Comparison of ENCODE assay signal across 7 mouse cellular contexts in genomic region chr3:95818571-95819288, GRCm38 (mm10). TPM values are rescaled to one million over a fixed set of nuclear protein-coding genes. Genes with fewer than 3 reads are reported as not detected.
DNase-seq lines count a peak whose midpoint lies in the region; ATAC-seq lines count a peak whose summit lies in the region.

Gene Rprd2 (minus strand): TSS chr3:95818863.

- peak within 1 kb of the TSS; percentile 99 for H3K27ac ChIP-seq in limb, embryonic 10.5 days
- peak within 1 kb of the TSS; percentile 100 for H3K27ac ChIP-seq in midbrain, embryonic 13.5 days

- no peaks in the 10 kb centered on the region for H3K27me3 ChIP-seq in limb, embryonic 10.5 days (ENCODE audit: low read depth, poor library complexity, severe bottlenecking)
- H3K27me3 ChIP-seq in midbrain, embryonic 13.5 days, result no peaks in the 10 kb centered on the region

- H3K4me2 ChIP-seq in midbrain, embryonic 13.5 days (replicated peaks), result peak within 1 kb of the TSS; percentile 60

- peak within 1 kb of the TSS; percentile 92 for H3K4me3 ChIP-seq in limb, embryonic 10.5 days
- H3K4me3 ChIP-seq in midbrain, embryonic 13.5 days (replicated peaks), result peak within 1 kb of the TSS; percentile 82

- peaks cover 16% of the 10 kb centered on the region for H3K36me3 ChIP-seq in limb, embryonic 10.5 days
- H3K36me3 ChIP-seq in midbrain, embryonic 13.5 days, result no peaks in the 10 kb centered on the region

- ATAC-seq in midbrain, embryonic 13.5 days, result peak; percentile 68

- DNase-seq in adrenal gland, adult 8-10 months, result peak; percentile 63
- peak; percentile 84 for DNase-seq in embryo, embryonic 9.5 days (ENCODE audit: extremely low spot score)
- no peak for DNase-seq in gonadal fat pad, adult 2 months (ENCODE audit: low read depth)
- peak; percentile 64 for DNase-seq in kidney, adult 11 months
- DNase-seq in limb, embryonic 10.5 days (ENCODE audit: low spot score), result peak; percentile 88
- peak; percentile 70 for DNase-seq in spleen, adult 12 weeks (ENCODE audit: low spot score)

- peak within 1 kb of the TSS; percentile 96 for H3K9ac ChIP-seq in midbrain, embryonic 13.5 days (replicated peaks)

- WGBS in limb, embryonic 10.5 days, result under 1% methylated on average over 53 of the region's 60 CpGs
- WGBS in midbrain, embryonic 13.5 days, result under 1% methylated on average over 60 of the region's 60 CpGs

- H3K4me1 ChIP-seq in limb, embryonic 10.5 days, result peaks cover 12% of the 10 kb centered on the region
- H3K4me1 ChIP-seq in midbrain, embryonic 13.5 days (replicated peaks), result peaks cover 33% of the 10 kb centered on the region

- H3K9me3 ChIP-seq in limb, embryonic 10.5 days (replicated peaks), result no peaks in the 10 kb centered on the region
- H3K9me3 ChIP-seq in midbrain, embryonic 13.5 days, result no peaks in the 10 kb centered on the region

RNA-seq across cellular contexts. Expression of gene Rprd2, which starts in this region (rescaled TPM):
- total RNA-seq in adrenal gland, adult 8-10 months (2022), result 10 to 100 TPM; 57.2 to 70.5 (median 57.7) TPM
- polyA plus RNA-seq in gonadal fat pad, adult 2 months (2012; rRNA removed), result 11.1 and 16.2 TPM in 2 replicates
- 21.0 and 24.8 TPM in 2 replicates for polyA plus RNA-seq in limb, embryonic 10.5 days (2016; fragmentation: Nextera tagmentation; extraction: Ambion mirVana)
- polyA plus RNA-seq in midbrain, embryonic 13.5 days (2015; fragmentation: Nextera tagmentation; extraction: Ambion mirVana), result 24.8 and 25.0 TPM in 2 replicates
